Mouse (Mus musculus): Measurements from ENCODE around the gene Ddo.

DNA sequence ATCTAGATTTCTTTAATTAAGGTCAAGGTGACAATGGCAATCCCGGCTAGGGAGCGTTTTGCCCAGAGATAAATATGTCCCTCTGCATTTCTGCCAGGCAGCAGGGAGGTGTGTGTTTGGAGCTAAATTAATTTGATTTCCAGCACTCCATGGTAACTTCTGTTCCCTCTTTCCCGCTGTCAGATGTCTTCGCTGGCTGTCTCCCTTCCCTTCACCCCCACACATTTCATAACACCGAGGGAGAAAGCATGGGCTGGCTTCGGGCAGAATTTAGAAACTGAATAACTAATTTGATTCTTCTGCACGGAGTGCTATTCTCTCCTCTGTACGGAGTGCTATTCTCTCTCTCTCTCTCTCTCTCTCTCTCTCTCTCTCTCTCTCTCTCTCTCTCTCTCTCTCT, 52.7 kb downstream of the Ddo start:
- TF ChIP-seq GATA1 (IDR thresholded peaks at IDR 0.05; ENCODE audit: borderline replicate concordance, low read length) (no peak), FLI1 (IDR thresholded peaks at IDR 0.05; ENCODE audit: low read length) (no peak)

Data from megakaryocyte, embryonic 14.5 days (primary cell).